Mouse (Mus musculus) midbrain, embryonic 16.5 days (tissue): ENCODE data around the gene Parp1. TPM values are rescaled to one million over a fixed set of nuclear protein-coding genes. Genes with fewer than 3 reads are reported as not detected.

Experiments used
- ATAC-seq: fragments of 200-750 bp; cut with Nextera tagmentation; 2 replicates; pipeline ENCODE4 v1.8.0; 2017; ENCODE audit warnings: moderate TSS enrichment
- H3K27ac ChIP-seq: fragments of 300-500 bp; sonication (generic); 2 replicates; pipeline ENCODE4 v1.5.1; 2014; ENCODE audit warnings: mild to moderate bottlenecking, low read length, mixed read lengths
- H3K27me3 ChIP-seq: fragments of 300-500 bp; sonication (generic); 2 replicates; pipeline ENCODE4 v1.6.1; 2014; ENCODE audit warnings: low read depth, low read length, mixed read lengths; ENCODE audit not compliant: control insufficient read depth, insufficient read depth
- H3K36me3 ChIP-seq: fragments of 300-500 bp; sonication (generic); 2 replicates; pipeline ENCODE4 v1.6.1; 2014; ENCODE audit warnings: mild to moderate bottlenecking, low read length, moderate library complexity, mixed read lengths; ENCODE audit not compliant: control insufficient read depth, insufficient read depth
- H3K4me1 ChIP-seq: fragments of 300-500 bp; sonication (generic); 2 replicates; pipeline ENCODE4 v1.6.1; 2014; ENCODE audit warnings: mild to moderate bottlenecking, low read length, mixed read lengths; ENCODE audit not compliant: control insufficient read depth, insufficient read depth
- H3K4me2 ChIP-seq: fragments of 300-500 bp; sonication (generic); 2 replicates; pipeline ENCODE4 v1.6.1; 2014; ENCODE audit warnings: mild to moderate bottlenecking, low read length, mixed read lengths
- H3K4me3 ChIP-seq: fragments of 300-500 bp; sonication (generic); 2 replicates; pipeline ENCODE4 v1.5.1; 2014; ENCODE audit warnings: low read depth, mild to moderate bottlenecking, low read length, moderate library complexity, mixed read lengths
- H3K9ac ChIP-seq: fragments of 300-500 bp; sonication (generic); 2 replicates; pipeline ENCODE4 v1.6.1; 2014; ENCODE audit warnings: low read depth, low read length, mixed read lengths
- H3K9me3 ChIP-seq: fragments of 300-500 bp; sonication (generic); replicated peaks from 2 replicates; pipeline ENCODE4 v1.6.1; 2014; ENCODE audit warnings: mild to moderate bottlenecking, low read length, mixed read lengths; ENCODE audit not compliant: control insufficient read depth, poor library complexity, severe bottlenecking
- WGBS: fragments of 180-500 bp; shearing (Covaris S2); extraction: QIAGEN DNeasy Blood & Tissue Kit; methylation state at CpG from one replicate; pipeline ENCODE4 v1.1.7; 2014; 5-methylcytosine and 5-hydroxymethylcytosine counted together
- polyA plus RNA-seq: library from polyadenylated mRNA; unstranded; fragments of >200 nt; fragmentation: Nextera tagmentation; extraction: Ambion mirVana; gene quantifications from 2 replicates; pipeline ENCODE4 v1.2.1, GENCODE M21; 2015

Gene Parp1
- 75.6 and 84.0 TPM in 2 replicates for polyA plus RNA-seq

GRCm38 (mm10) chr1:180568761-180569452 is at the start of gene Parp1:
Parp1 (plus strand) TSS chr1:180568924.
- peaks cover under 1% of the 10 kb centered on the region; the same call in 1 of the 2 replicates for H3K9me3 ChIP-seq
- peak within 1 kb of the TSS; percentile 69 for H3K4me2 ChIP-seq
- ATAC-seq, result peak; percentile 97
- under 1% methylated on average over 67 of the region's 67 CpGs for WGBS
- H3K27ac ChIP-seq, result peak within 1 kb of the TSS; percentile 90
- H3K4me1 ChIP-seq, result peaks cover 21% of the 10 kb centered on the region
- peaks cover 6% of the 10 kb centered on the region for H3K36me3 ChIP-seq
- H3K9ac ChIP-seq, result peak within 1 kb of the TSS; percentile 95
- no peaks in the 10 kb centered on the region for H3K27me3 ChIP-seq
- H3K4me3 ChIP-seq, result peak within 1 kb of the TSS; percentile 91

- Histone ChIP-seq H3K9ac (no peak overlapping the region), H3K36me3 (no peaks in the 10 kb centered on the region), H3K27ac (no peak overlapping the region), H3K27me3 (no peaks in the 10 kb centered on the region), H3K4me2 (no peak overlapping the region), H3K4me3 (no peak overlapping the region), H3K9me3 (no peaks in the 10 kb centered on the region), H3K4me1 (peaks cover 3% of the 10 kb centered on the region; the same call in 1 of the 2 replicates)
- ATAC-seq, result no peak
- 93% methylated on average over 8 of the region's 8 CpGs for WGBS
These were observed 49.2 kb upstream of the Parp1 start for GRCm38 (mm10) chr1:180519520-180519919.

GRCm38 (mm10) chr1:180520190-180520589 is 48.5 kb upstream of the Parp1 start:
- WGBS, result 21% methylated on average over 7 of the region's 7 CpGs
- H3K9me3 ChIP-seq, result no peaks in the 10 kb centered on the region
- no peak overlapping the region for H3K4me2 ChIP-seq
- no peaks in the 10 kb centered on the region for H3K36me3 ChIP-seq
- no peak for ATAC-seq
- H3K4me1 ChIP-seq, result peaks cover 3% of the 10 kb centered on the region; the same call in 1 of the 2 replicates
- H3K27me3 ChIP-seq, result no peaks in the 10 kb centered on the region
- no peak overlapping the region for H3K27ac ChIP-seq
- no peak overlapping the region for H3K9ac ChIP-seq
- no peak overlapping the region for H3K4me3 ChIP-seq

GRCm38 (mm10) chr1:180523320-180523719 is 45.4 kb upstream of the Parp1 start:
- Histone ChIP-seq H3K9me3 (no peaks in the 10 kb centered on the region), H3K9ac (no peak overlapping the region), H3K4me3 (no peak overlapping the region), H3K4me1 (peaks cover 3% of the 10 kb centered on the region; the same call in 1 of the 2 replicates), H3K36me3 (no peaks in the 10 kb centered on the region), H3K27ac (no peak overlapping the region), H3K4me2 (no peak overlapping the region), H3K27me3 (no peaks in the 10 kb centered on the region)
- 92% methylated on average over 2 of the region's 2 CpGs for WGBS
- no peak for ATAC-seq

- 77% methylated on average over 1 of the region's 1 CpGs for WGBS
- no peak for ATAC-seq
These were observed 43.4 kb upstream of the Parp1 start for GRCm38 (mm10) chr1:180525301-180525700.

GRCm38 (mm10) chr1:180529847-180530246 is 38.9 kb upstream of the Parp1 start:
- WGBS, result 91% methylated on average over 7 of the region's 7 CpGs
- no peak overlapping the region for H3K4me2 ChIP-seq
- H3K4me1 ChIP-seq, result peaks cover 2% of the 10 kb centered on the region; the same call in 1 of the 2 replicates
- no peak overlapping the region for H3K4me3 ChIP-seq
- no peaks in the 10 kb centered on the region for H3K27me3 ChIP-seq
- H3K9ac ChIP-seq, result no peak overlapping the region
- no peak overlapping the region for H3K27ac ChIP-seq
- ATAC-seq, result no peak
- H3K9me3 ChIP-seq, result no peaks in the 10 kb centered on the region; the same call in 1 of the 2 replicates
- H3K36me3 ChIP-seq, result no peaks in the 10 kb centered on the region

More at GRCm38 (mm10) chr1:180525301-180525700, 43.4 kb upstream of the Parp1 start:
- Histone ChIP-seq H3K4me1 (peaks cover 5% of the 10 kb centered on the region; the same call in 1 of the 2 replicates), H3K27me3 (no peaks in the 10 kb centered on the region), H3K4me2 (no peak overlapping the region), H3K36me3 (no peaks in the 10 kb centered on the region), H3K27ac (no peak overlapping the region), H3K9ac (no peak overlapping the region), H3K9me3 (no peaks in the 10 kb centered on the region), H3K4me3 (no peak overlapping the region)

- H3K27ac ChIP-seq, result no peak overlapping the region
- WGBS, result 60% methylated on average over 8 of the region's 8 CpGs
- no peak overlapping the region for H3K4me2 ChIP-seq
These were observed 38.1 kb upstream of the Parp1 start for GRCm38 (mm10) chr1:180530457-180531263.

GRCm38 (mm10) chr1:180532671-180533070 is 36.1 kb upstream of the Parp1 start:
- no peaks in the 10 kb centered on the region; the same call in 1 of the 2 replicates for H3K9me3 ChIP-seq
- WGBS, result 98% methylated on average over 11 of the region's 11 CpGs
- H3K36me3 ChIP-seq, result no peaks in the 10 kb centered on the region
- no peak overlapping the region for H3K9ac ChIP-seq
- H3K27ac ChIP-seq, result no peak overlapping the region
- no peak overlapping the region for H3K4me2 ChIP-seq
- no peaks in the 10 kb centered on the region for H3K27me3 ChIP-seq
- H3K4me3 ChIP-seq, result no peak overlapping the region
- peaks cover 2% of the 10 kb centered on the region; the same call in 1 of the 2 replicates for H3K4me1 ChIP-seq
- ATAC-seq, result no peak

More at GRCm38 (mm10) chr1:180530457-180531263, 38.1 kb upstream of the Parp1 start:
- no peaks in the 10 kb centered on the region; the same call in 1 of the 2 replicates for H3K9me3 ChIP-seq
- H3K36me3 ChIP-seq, result no peaks in the 10 kb centered on the region
- peaks cover 2% of the 10 kb centered on the region; the same call in 1 of the 2 replicates for H3K4me1 ChIP-seq
- no peak for ATAC-seq
- no peak overlapping the region for H3K4me3 ChIP-seq
- H3K9ac ChIP-seq, result no peak overlapping the region
- H3K27me3 ChIP-seq, result no peaks in the 10 kb centered on the region
